Mouse (Mus musculus): ENCODE measurements around the gene Rtbdn. TPM values are rescaled to one million over a fixed set of nuclear protein-coding genes. Genes with fewer than 3 reads are reported as not detected.

Rtbdn gene
- polyA plus RNA-seq, 1 experiment: not detected

- Histone ChIP-seq H3K4me1 (ENCODE audit: control insufficient read depth, insufficient read depth, insufficient read length) (no peaks in the 10 kb centered on the region), H3K27ac (ENCODE audit: insufficient read depth, low read length) (no peak overlapping the region), H3K27me3 (ENCODE audit: control insufficient read depth, insufficient read depth, low read length) (no peaks in the 10 kb centered on the region), H3K4me3 (ENCODE audit: extremely low read depth, insufficient read depth, insufficient read length) (no peak overlapping the region), H3K36me3 (ENCODE audit: control insufficient read depth, insufficient read depth, low read length) (peaks cover 3% of the 10 kb centered on the region)
- TF ChIP-seq CTCF (IDR thresholded peaks at IDR 0.05; ENCODE audit: extremely low read depth, insufficient read depth, insufficient read length, insufficient replicate concordance) (no peak), POLR2A (IDR thresholded peaks at IDR 0.05; ENCODE audit: low read depth, low read length) (no peak)
- WGBS: 95% methylated on average over 15 of the region's 15 CpGs
- no peak for DNase-seq (ENCODE audit: low read depth in 1 of 2, low spot score in 2 of 2)
These were observed 28.1 kb upstream of the Rtbdn start for GRCm38 (mm10) chr8:84918646-84919045.

- TF ChIP-seq POLR2A (IDR thresholded peaks at IDR 0.05; ENCODE audit: low read depth, low read length) (no peak), CTCF (IDR thresholded peaks at IDR 0.05; ENCODE audit: extremely low read depth, insufficient read depth, insufficient read length, insufficient replicate concordance) (no peak)
- Histone ChIP-seq H3K36me3 (ENCODE audit: control insufficient read depth, insufficient read depth, low read length) (peaks cover under 1% of the 10 kb centered on the region; the same call in 1 of the 2 replicates), H3K4me1 (ENCODE audit: control insufficient read depth, insufficient read depth, insufficient read length) (no peaks in the 10 kb centered on the region), H3K27me3 (ENCODE audit: control insufficient read depth, insufficient read depth, low read length) (no peaks in the 10 kb centered on the region), H3K27ac (ENCODE audit: insufficient read depth, low read length) (no peak overlapping the region), H3K4me3 (ENCODE audit: extremely low read depth, insufficient read depth, insufficient read length) (no peak overlapping the region)
- WGBS: 83% methylated on average over 2 of the region's 2 CpGs
- DNase-seq (ENCODE audit: low read depth in 1 of 2, low spot score in 2 of 2): no peak
These were observed 25.2 kb upstream of the Rtbdn start for GRCm38 (mm10) chr8:84921596-84921995.

DNA sequence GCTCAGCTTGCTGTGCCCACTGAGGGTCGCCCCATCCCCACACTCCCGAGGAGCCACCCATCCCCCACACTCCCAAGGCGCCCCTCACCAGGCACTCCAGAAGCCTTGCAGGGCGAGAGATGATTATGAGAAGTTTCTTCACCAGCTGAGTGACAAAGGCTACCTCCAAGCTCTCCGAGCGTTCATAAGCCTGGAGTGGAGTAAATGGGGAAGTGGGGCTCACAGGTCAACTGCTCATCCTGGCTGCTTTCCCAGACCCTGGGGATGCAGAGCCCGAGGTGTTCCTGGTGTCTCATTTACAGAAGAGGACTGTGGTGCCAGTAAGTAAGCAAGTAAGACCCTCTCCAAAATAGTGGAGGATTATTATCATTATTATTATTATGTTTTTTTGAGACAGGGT, 21.2 kb upstream of the Rtbdn start:
- TF ChIP-seq POLR2A (IDR thresholded peaks at IDR 0.05; ENCODE audit: low read depth, low read length) (no peak), CTCF (IDR thresholded peaks at IDR 0.05; ENCODE audit: extremely low read depth, insufficient read depth, insufficient read length, insufficient replicate concordance) (no peak)
- Histone ChIP-seq H3K27ac (ENCODE audit: insufficient read depth, low read length) (no peak overlapping the region), H3K36me3 (ENCODE audit: control insufficient read depth, insufficient read depth, low read length) (no peaks in the 10 kb centered on the region), H3K4me1 (ENCODE audit: control insufficient read depth, insufficient read depth, insufficient read length) (peaks cover 6% of the 10 kb centered on the region; the same call in 1 of the 2 replicates), H3K27me3 (ENCODE audit: control insufficient read depth, insufficient read depth, low read length) (peaks cover 4% of the 10 kb centered on the region), H3K4me3 (ENCODE audit: extremely low read depth, insufficient read depth, insufficient read length) (no peak overlapping the region)
- whole genome bisulfite sequencing: 42% methylated on average over 7 of the region's 7 CpGs
- no peak for DNase-seq (ENCODE audit: low read depth in 1 of 2, low spot score in 2 of 2)

GRCm38 (mm10) chr8:84927513-84927912, 19.3 kb upstream of the Rtbdn start:
- no peak overlapping the region for H3K4me3 ChIP-seq (ENCODE audit: extremely low read depth, insufficient read depth, insufficient read length)
- H3K4me1 ChIP-seq (ENCODE audit: control insufficient read depth, insufficient read depth, insufficient read length): peaks cover 6% of the 10 kb centered on the region; the same call in 1 of the 2 replicates
- no peak overlapping the region for H3K27ac ChIP-seq (ENCODE audit: insufficient read depth, low read length)
- no peak for DNase-seq (ENCODE audit: low read depth in 1 of 2, low spot score in 2 of 2)
- 73% methylated on average over 1 of the region's 1 CpGs for WGBS
- no peaks in the 10 kb centered on the region for H3K36me3 ChIP-seq (ENCODE audit: control insufficient read depth, insufficient read depth, low read length)
- TF ChIP-seq POLR2A (IDR thresholded peaks at IDR 0.05; ENCODE audit: low read depth, low read length): no peak
- no peak for TF ChIP-seq CTCF (IDR thresholded peaks at IDR 0.05; ENCODE audit: extremely low read depth, insufficient read depth, insufficient read length, insufficient replicate concordance)
- H3K27me3 ChIP-seq (ENCODE audit: control insufficient read depth, insufficient read depth, low read length): peaks cover 4% of the 10 kb centered on the region

- peak in 1 of 2 experiments; percentile 60 for DNase-seq (ENCODE audit: low read depth in 1 of 2, low spot score in 2 of 2)
- no peak overlapping the region for H3K4me3 ChIP-seq (ENCODE audit: extremely low read depth, insufficient read depth, insufficient read length)
- 7% methylated on average over 52 of the region's 52 CpGs for WGBS
- H3K36me3 ChIP-seq (ENCODE audit: control insufficient read depth, insufficient read depth, low read length): no peaks in the 10 kb centered on the region
- TF ChIP-seq CTCF (IDR thresholded peaks at IDR 0.05; ENCODE audit: extremely low read depth, insufficient read depth, insufficient read length, insufficient replicate concordance) (peak; percentile 82), POLR2A (IDR thresholded peaks at IDR 0.05; ENCODE audit: low read depth, low read length) (no peak)
- no peak overlapping the region for H3K27ac ChIP-seq (ENCODE audit: insufficient read depth, low read length)
- peaks cover 6% of the 10 kb centered on the region; the same call in 1 of the 2 replicates for H3K4me1 ChIP-seq (ENCODE audit: control insufficient read depth, insufficient read depth, insufficient read length)
- peaks cover 4% of the 10 kb centered on the region for H3K27me3 ChIP-seq (ENCODE audit: control insufficient read depth, insufficient read depth, low read length)
These were observed 18.1 kb upstream of the Rtbdn start for GRCm38 (mm10) chr8:84928456-84929306.

DNA sequence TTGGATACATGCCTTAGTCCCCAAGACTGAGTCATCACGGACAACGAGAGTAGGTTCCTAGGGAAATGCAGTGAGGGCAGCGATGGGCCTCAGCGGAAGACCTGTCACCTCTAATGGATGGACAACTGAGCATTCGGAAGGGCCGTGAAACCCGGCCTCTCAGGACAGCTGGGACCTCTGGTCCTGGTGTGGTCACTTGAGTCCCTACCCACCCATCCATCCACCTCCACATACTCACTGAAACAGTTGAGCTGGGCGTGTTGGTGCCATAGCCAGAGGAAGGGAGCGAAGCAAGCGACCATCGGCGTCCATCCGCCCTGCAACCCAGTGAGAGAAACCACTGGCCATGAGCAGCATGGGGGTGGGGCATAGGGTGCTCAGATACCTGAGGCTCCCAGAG, 16.2 kb upstream of the Rtbdn start:
- H3K36me3 ChIP-seq (ENCODE audit: control insufficient read depth, insufficient read depth, low read length): no peaks in the 10 kb centered on the region
- no peak for TF ChIP-seq CTCF (IDR thresholded peaks at IDR 0.05; ENCODE audit: extremely low read depth, insufficient read depth, insufficient read length, insufficient replicate concordance)
- no peak for TF ChIP-seq POLR2A (IDR thresholded peaks at IDR 0.05; ENCODE audit: low read depth, low read length)
- H3K4me1 ChIP-seq (ENCODE audit: control insufficient read depth, insufficient read depth, insufficient read length): peaks cover 6% of the 10 kb centered on the region; the same call in 1 of the 2 replicates
- no peak overlapping the region for H3K27ac ChIP-seq (ENCODE audit: insufficient read depth, low read length)
- WGBS: 91% methylated on average over 13 of the region's 13 CpGs
- peaks cover 8% of the 10 kb centered on the region for H3K27me3 ChIP-seq (ENCODE audit: control insufficient read depth, insufficient read depth, low read length)
- H3K4me3 ChIP-seq (ENCODE audit: extremely low read depth, insufficient read depth, insufficient read length): no peak overlapping the region
- DNase-seq (ENCODE audit: low read depth in 1 of 2, low spot score in 2 of 2): no peak

Data from spleen, adult 2 months (tissue).